Mouse (Mus musculus): ENCODE data around the gene Ak4.

DNA sequence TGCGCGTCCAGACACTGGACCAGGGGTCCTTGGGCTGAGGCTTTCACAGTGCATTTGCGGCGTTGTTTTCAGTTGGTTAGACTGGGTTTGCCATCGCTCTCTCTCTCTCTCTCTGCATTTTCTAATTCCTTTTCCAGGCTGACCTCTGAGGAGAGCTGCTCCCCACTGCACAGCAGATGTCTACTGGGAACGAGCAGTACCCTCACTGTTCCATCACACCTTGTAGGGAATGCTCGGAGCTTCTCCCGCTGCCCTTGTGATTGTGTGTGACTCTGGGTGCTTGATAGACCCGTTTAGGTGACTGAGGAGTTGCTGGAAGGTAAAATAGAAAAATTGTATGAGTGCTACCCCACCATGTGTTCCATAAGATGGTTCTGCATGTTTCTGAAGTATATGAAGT, 33.8 kb downstream of the Ak4 start:
- TF ChIP-seq POLR2A (IDR thresholded peaks at IDR 0.05; ENCODE audit: low read depth, low read length) (no peak), CTCF (conservative IDR thresholded peaks at IDR 0.05; ENCODE audit: insufficient read depth, insufficient read length, low read depth, low read length) (no peak)
